Mouse (Mus musculus) CD8-positive naive resting alpha-beta T cell, adult 2 months (primary cell): ENCODE data around the gene Apoa5.

ENCODE experiments used
- DNase-seq, 2 experiments: peaks; one replicate each; pipeline ENCODE4 v3.0.0; 2022; ENCODE audit warnings: low read depth in 2 of 2, low spot score in 2 of 2

Gene Apoa5

DNA sequence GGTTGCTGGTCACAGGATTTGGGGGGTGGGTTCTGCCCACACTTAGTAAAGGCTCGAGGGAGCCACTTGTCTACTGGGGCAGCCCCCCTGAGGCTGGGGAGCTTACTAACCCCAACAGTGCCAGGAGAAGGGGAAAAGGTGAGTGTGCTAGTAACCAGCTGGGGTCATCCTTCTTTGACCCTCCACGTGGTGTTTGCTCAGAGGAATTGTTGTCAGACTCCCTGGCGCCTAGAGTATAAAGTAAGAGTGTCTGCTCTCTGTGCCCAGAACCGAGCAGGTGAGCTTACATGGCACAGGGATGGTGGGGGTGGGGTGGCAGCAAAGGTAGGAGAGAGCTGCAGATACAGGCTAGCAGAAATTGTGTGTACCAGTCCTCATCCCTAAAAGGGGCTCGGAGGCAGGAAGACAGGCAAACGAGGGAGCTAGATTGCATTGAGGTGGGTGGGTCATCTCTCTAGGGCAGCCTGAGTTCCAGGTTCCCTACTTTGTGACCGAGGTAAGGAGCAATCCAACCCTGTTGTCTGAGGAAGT lies at the start of gene Apoa5:
Apoa5 (plus strand) TSS at position 291 of the 531 bp plus-strand sequence.
- no peak for DNase-seq

GRCm38 (mm10) chr9:46223090-46223489 lies 45.3 kb upstream of the Apoa5 start:
- DNase-seq = no peak

DNA sequence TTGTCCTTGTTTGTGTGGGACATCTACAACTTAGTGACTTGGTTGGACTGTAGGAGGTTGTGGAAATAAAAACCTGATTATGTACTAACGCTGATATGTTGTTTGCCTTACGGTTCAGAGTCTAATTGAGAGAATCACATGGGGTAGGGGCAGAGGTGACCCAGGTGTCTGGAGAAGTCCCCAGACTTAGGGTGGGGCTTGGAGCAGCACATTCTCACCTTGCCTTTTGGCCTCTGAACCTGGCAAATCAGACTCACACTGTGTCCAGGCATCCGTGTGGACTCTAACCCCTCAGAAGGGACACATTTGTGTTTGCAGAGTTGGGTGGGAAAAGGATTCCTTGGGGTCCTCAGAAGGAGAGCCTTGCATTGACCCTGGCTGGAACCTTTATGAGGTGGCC lies 44.3 kb upstream of the Apoa5 start:
- DNase-seq = no peak

DNA sequence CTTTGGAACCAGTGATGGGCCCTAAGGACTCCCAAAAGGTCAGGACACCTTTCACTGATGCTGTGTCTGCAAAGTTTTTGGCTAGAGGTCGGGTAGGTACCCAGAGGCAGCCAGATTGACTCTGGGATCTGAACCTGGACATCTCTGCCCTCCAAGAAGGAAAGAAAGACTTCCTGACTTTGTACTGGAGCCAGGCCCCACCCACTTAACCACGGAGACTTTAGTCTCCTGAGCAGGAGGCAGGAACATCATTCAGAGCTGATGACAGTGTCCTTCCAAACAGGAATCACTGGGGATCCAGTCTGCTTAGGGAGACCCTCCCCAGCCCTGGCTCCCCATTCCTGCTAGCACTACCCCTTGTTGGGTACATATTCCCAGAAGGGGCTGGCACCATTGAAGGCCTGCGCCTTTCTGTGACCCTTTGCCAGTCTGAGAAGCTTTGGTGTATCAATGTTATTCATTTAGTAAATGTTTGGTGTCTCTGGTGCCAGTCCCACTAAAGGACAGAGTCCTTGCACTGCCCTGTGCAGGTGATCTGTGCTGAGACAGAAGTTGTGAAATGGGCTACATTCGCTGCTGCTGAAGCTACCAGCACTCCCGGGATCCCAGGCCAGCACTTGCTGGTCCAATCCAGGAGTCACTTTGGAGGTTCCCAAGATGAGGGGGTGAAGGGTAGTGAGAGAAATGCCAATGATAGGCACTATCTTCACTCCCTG lies 43.3 kb upstream of the Apoa5 start:
- no peak for DNase-seq

DNA sequence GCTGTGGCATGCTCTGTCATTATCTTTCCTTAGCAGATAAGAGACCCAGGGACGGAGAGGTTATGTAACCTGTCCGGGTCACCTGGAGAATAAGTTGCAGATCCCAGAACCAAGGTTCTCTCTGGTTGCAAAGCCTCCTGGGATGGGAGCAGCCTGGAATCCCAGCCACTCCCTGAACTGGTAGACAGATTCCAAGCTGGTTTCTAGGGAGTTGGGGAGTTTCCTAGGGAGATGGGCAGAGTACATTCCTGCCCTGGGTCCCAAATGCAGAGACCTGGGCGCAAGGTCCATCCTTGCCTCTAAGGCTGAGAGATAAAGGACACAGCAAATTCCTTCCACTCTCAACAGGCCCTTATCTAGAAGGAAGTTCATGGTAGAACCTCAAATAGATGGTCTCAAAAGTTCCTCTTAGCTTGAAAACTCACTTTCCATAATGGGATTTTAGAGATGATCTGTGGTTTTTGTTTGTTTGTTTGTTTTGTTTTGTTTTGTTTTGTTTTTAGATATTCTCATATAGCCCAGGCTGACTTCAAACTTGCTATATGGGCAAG lies 41.3 kb upstream of the Apoa5 start:
- no peak for DNase-seq

GRCm38 (mm10) chr9:46228491-46228890 lies 39.9 kb upstream of the Apoa5 start, which contains the start of gene Apoa1:
Gene Apoa1, plus strand, starts transcription at chr9:46228580.
- no peak for DNase-seq

- peak in 1 of 2 experiments; percentile 21 for DNase-seq
Measured at GRCm38 (mm10) chr9:46229573-46230449, 38.6 kb upstream of the Apoa5 start.

DNA sequence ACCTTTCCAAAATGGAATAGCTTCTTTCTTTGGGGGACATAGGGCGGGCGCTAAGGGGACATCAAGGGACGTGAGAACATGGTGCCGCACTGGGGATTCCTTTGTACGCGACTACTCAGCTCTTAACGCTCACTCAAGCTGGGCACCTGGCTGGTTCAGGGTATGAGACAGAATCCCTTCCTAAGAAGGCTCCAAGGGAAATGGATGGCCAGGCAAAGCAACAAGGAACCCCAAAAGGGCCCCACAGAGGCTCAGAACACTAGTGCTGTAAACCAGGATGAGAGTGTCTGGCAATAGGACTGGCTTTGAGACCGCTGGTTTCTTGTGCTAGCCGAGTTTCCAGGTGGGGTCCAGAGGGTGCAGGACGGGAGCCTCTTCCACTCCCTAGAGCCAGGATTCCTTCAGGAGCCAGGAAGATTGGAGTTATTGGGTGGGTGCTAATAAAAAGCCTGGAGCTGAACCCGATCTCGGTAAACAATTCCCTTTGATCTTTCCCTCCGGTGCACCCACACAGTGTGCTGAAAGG lies 37.9 kb upstream of the Apoa5 start:
- DNase-seq = no peak

DNA sequence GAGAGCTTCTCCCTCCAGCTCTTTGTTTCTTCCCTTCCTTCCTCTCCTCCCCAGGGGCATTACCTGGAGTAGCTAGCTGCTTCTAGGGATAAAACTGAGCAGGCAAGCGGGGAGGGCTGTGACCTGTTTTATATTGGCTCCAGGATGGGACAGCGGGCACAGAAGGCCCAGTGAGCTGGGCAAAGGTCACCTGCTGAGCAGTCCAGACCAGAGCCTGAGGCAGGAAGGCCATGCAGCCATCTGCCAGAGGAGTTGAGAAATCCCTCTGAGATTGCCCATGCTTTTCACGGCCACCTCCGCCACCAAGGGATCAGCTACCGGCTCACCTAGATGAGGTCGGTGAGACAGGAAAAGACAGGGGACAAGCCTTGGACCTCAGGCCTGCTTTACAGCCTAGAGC lies 33.2 kb upstream of the Apoa5 start:
- no peak for DNase-seq

- DNase-seq = no peak
Measured at GRCm38 (mm10) chr9:46235596-46235648, 33.0 kb upstream of the Apoa5 start, which contains the start of gene Apoc3. Gene Apoc3, minus strand, starts transcription at chr9:46235636.

- DNase-seq = no peak
Measured at GRCm38 (mm10) chr9:46235649-46236048, 32.8 kb upstream of the Apoa5 start.

DNA sequence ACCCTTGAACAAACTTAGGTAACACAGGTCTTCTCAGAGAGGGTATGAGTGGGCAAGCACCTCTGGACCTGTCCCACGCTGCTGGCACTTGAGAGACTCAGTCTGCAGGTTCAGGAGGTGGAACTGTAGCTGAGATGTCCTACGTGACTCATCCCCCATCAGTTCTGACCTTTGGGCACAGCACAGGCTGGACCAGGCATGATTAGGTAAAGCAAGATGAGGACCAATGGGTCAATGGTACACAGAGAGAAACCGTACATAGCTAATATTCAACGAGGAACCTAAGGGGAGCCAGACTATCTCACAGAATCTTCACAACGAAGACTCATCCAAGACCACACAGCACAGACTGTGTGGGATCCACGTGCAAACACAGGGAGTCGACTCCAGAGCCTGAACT lies 29.6 kb upstream of the Apoa5 start:
- DNase-seq = no peak

DNA sequence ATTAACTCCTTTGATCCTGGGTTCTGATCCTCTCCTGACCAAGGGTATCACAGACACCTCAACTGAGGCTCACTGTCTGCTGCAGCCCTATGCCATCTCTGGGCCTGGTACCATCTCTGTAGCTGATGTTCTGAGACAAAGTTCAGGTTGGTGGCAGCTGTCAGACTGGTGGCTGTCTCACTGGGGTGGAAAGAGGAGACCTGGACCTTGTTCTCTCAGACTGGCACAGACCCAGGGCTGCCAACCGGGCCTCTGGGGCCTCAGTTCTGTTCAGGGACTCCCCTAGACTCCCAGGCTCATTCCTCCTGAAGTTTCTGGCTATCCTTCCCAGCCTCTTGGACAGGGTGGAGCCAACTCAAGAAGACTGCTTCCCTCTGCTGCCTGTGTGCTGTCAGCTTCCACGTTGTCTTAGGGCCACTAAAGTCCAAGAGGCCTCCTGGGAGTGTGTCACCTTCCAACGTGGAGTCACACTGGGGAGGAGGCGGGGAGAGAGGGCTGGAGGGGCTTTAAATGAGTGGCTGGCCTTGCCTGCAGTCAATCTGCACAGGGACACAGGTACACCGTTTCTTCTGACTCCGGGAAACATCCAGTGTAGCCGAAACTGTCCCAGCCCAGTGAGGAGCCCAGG lies 27.8 kb upstream of the Apoa5 start, which contains the start of gene Apoa4:
Apoa4 (plus strand) TSS at position 171 of the 628 bp plus-strand sequence.
- no peak for DNase-seq

- no peak for DNase-seq
Measured at GRCm38 (mm10) chr9:46241818-46242217, 26.6 kb upstream of the Apoa5 start.

DNA sequence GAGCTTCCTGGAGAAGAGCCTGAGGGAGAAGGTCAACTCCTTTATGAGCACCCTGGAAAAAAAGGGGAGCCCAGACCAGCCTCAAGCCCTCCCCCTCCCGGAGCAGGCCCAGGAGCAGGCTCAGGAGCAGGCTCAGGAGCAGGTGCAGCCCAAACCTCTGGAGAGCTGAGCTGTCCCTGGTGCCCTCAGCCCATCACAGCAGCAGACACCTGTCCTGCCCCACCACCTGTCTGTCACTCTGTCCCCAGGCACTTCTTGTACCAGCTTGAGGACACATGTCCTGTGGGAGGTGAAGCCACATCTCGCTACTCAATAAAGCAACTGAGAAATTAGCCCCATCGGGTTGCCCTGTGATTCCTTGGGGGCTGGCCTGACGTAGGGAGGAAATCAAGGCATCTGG lies 25.3 kb upstream of the Apoa5 start:
- no peak for DNase-seq

GRCm38 (mm10) chr9:46243584-46243983 lies 24.8 kb upstream of the Apoa5 start:
- DNase-seq = no peak

GRCm38 (mm10) chr9:46246752-46247324 lies 21.6 kb upstream of the Apoa5 start:
- DNase-seq = peak in 1 of 2 experiments; percentile 34

DNA sequence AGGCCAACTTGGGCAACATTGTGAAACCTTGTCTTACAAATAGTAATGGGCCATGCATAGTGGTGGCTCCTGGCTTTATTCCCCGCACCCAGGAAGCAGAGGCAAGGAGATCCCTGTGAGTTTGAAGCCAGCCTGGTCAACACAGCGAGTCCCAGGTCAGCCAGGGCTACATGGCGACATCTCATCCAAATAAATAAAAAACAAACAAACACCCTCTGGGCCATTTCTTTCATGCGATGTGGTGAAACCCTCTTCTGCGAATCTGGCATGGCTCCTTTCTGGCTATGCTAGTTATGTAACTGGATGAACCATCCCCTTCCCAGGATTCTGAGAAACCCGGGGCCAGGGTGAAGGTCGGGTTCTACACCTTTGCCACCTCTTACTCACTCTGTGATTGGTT lies 12.3 kb upstream of the Apoa5 start:
- no peak for DNase-seq

- no peak for DNase-seq
Measured at GRCm38 (mm10) chr9:46256658-46257385, 11.6 kb upstream of the Apoa5 start.

- no peak for DNase-seq
Measured at GRCm38 (mm10) chr9:46257546-46257945, 10.9 kb upstream of the Apoa5 start.

DNA sequence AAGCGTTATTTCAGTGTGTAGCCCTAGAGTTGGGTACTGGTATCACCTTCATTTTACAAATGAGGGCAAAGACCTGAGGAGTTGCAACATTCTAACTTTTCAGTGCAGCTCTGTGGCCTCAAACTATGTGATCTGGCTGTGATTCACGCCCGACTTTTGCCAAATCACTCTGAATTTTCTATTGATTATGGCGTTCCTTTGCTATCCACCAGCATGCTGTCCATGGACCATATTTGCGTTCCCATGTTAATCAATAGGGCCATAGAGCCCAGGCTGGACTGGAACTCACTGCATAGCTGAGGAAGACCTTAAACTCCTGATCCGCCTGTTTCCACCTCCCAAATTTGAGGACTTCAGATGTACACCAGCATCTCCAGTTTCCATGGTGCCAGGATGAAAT lies 9.3 kb upstream of the Apoa5 start:
- no peak for DNase-seq
